Mouse (Mus musculus): ENCODE measurements around the gene Tmem9b. TPM values are rescaled to one million over a fixed set of nuclear protein-coding genes. Genes with fewer than 3 reads are reported as not detected.

Gene Tmem9b
- polyA plus RNA-seq, 1 experiment from 2014 or later, result 132 TPM

- H3K9ac ChIP-seq (replicated peaks; ENCODE audit: low read length), result no peak overlapping the region
- H3K36me3 ChIP-seq (ENCODE audit: control insufficient read depth, insufficient read depth, low read length), result no peaks in the 10 kb centered on the region
- no peak overlapping the region for H3K27ac ChIP-seq (replicated peaks; ENCODE audit: low read depth, low read length)
- no peaks in the 10 kb centered on the region for H3K27me3 ChIP-seq (ENCODE audit: control insufficient read depth, insufficient read depth, low read length)
- H3K4me2 ChIP-seq (ENCODE audit: low read length), result no peak overlapping the region
- H3K4me3 ChIP-seq (replicated peaks; ENCODE audit: low read depth, low read length), result no peak overlapping the region
- H3K4me1 ChIP-seq (ENCODE audit: control insufficient read depth, insufficient read depth, low read length), result no peaks in the 10 kb centered on the region
- WGBS, result 97% methylated on average over 2 of the region's 2 CpGs
- no peak for DNase-seq
- ATAC-seq (ENCODE audit: low FRiP score, low TSS enrichment), result no peak
- H3K9me3 ChIP-seq (ENCODE audit: control insufficient read depth, low read length), result no peaks in the 10 kb centered on the region
Measured at GRCm38 (mm10) chr7:109722618-109723017, 30.1 kb downstream of the Tmem9b start.

GRCm38 (mm10) chr7:109719286-109719685 is 33.4 kb downstream of the Tmem9b start:
- peak; percentile 72 for DNase-seq
- ATAC-seq (ENCODE audit: low FRiP score, low TSS enrichment), result no peak
- H3K9ac ChIP-seq (replicated peaks; ENCODE audit: low read length), result no peak overlapping the region
- WGBS, result 63% methylated on average over 9 of the region's 9 CpGs
- no peaks in the 10 kb centered on the region for H3K4me1 ChIP-seq (ENCODE audit: control insufficient read depth, insufficient read depth, low read length)
- no peak overlapping the region for H3K27ac ChIP-seq (replicated peaks; ENCODE audit: low read depth, low read length)
- H3K4me3 ChIP-seq (replicated peaks; ENCODE audit: low read depth, low read length), result no peak overlapping the region
- no peaks in the 10 kb centered on the region for H3K36me3 ChIP-seq (ENCODE audit: control insufficient read depth, insufficient read depth, low read length)
- no peaks in the 10 kb centered on the region for H3K9me3 ChIP-seq (ENCODE audit: control insufficient read depth, low read length)
- H3K4me2 ChIP-seq (ENCODE audit: low read length), result no peak overlapping the region
- no peaks in the 10 kb centered on the region for H3K27me3 ChIP-seq (ENCODE audit: control insufficient read depth, insufficient read depth, low read length)

- no peak for DNase-seq
- ATAC-seq (ENCODE audit: low FRiP score, low TSS enrichment), result no peak
- H3K9me3 ChIP-seq (ENCODE audit: control insufficient read depth, low read length), result no peaks in the 10 kb centered on the region
- H3K9ac ChIP-seq (replicated peaks; ENCODE audit: low read length), result no peak overlapping the region
- no peak overlapping the region for H3K4me3 ChIP-seq (replicated peaks; ENCODE audit: low read depth, low read length)
- H3K36me3 ChIP-seq (ENCODE audit: control insufficient read depth, insufficient read depth, low read length), result peaks cover 16% of the 10 kb centered on the region
- no peak overlapping the region for H3K27ac ChIP-seq (replicated peaks; ENCODE audit: low read depth, low read length)
- H3K4me1 ChIP-seq (ENCODE audit: control insufficient read depth, insufficient read depth, low read length), result no peaks in the 10 kb centered on the region
- H3K4me2 ChIP-seq (ENCODE audit: low read length), result no peak overlapping the region
- no peaks in the 10 kb centered on the region for H3K27me3 ChIP-seq (ENCODE audit: control insufficient read depth, insufficient read depth, low read length)
- WGBS, result 81% methylated on average over 2 of the region's 2 CpGs
Measured at GRCm38 (mm10) chr7:109713434-109713982, 39.2 kb downstream of the Tmem9b start.

- Histone ChIP-seq H3K4me2 (ENCODE audit: low read length) (no peak overlapping the region), H3K9ac (replicated peaks; ENCODE audit: low read length) (no peak overlapping the region), H3K4me1 (ENCODE audit: control insufficient read depth, insufficient read depth, low read length) (no peaks in the 10 kb centered on the region), H3K27ac (replicated peaks; ENCODE audit: low read depth, low read length) (no peak overlapping the region), H3K9me3 (ENCODE audit: control insufficient read depth, low read length) (no peaks in the 10 kb centered on the region), H3K4me3 (replicated peaks; ENCODE audit: low read depth, low read length) (no peak overlapping the region), H3K36me3 (ENCODE audit: control insufficient read depth, insufficient read depth, low read length) (peaks cover 18% of the 10 kb centered on the region), H3K27me3 (ENCODE audit: control insufficient read depth, insufficient read depth, low read length) (no peaks in the 10 kb centered on the region)
- WGBS, result 93% methylated on average over 7 of the region's 7 CpGs
- no peak for ATAC-seq (ENCODE audit: low FRiP score, low TSS enrichment)
- DNase-seq, result no peak
Measured at GRCm38 (mm10) chr7:109712198-109712597, 40.5 kb downstream of the Tmem9b start.

GRCm38 (mm10) chr7:109710069-109710468 is 42.6 kb downstream of the Tmem9b start:
- Histone ChIP-seq H3K4me2 (ENCODE audit: low read length) (no peak overlapping the region), H3K27ac (replicated peaks; ENCODE audit: low read depth, low read length) (no peak overlapping the region), H3K4me3 (replicated peaks; ENCODE audit: low read depth, low read length) (no peak overlapping the region), H3K9ac (replicated peaks; ENCODE audit: low read length) (no peak overlapping the region), H3K4me1 (ENCODE audit: control insufficient read depth, insufficient read depth, low read length) (no peaks in the 10 kb centered on the region), H3K9me3 (ENCODE audit: control insufficient read depth, low read length) (no peaks in the 10 kb centered on the region), H3K27me3 (ENCODE audit: control insufficient read depth, insufficient read depth, low read length) (no peaks in the 10 kb centered on the region), H3K36me3 (ENCODE audit: control insufficient read depth, insufficient read depth, low read length) (peaks cover 18% of the 10 kb centered on the region)
- 91% methylated on average over 1 of the region's 1 CpGs for WGBS
- DNase-seq, result no peak
- ATAC-seq (ENCODE audit: low FRiP score, low TSS enrichment), result no peak

- Histone ChIP-seq H3K4me1 (ENCODE audit: control insufficient read depth, insufficient read depth, low read length) (no peaks in the 10 kb centered on the region), H3K4me2 (ENCODE audit: low read length) (no peak overlapping the region), H3K9ac (replicated peaks; ENCODE audit: low read length) (no peak overlapping the region), H3K9me3 (ENCODE audit: control insufficient read depth, low read length) (no peaks in the 10 kb centered on the region), H3K27me3 (ENCODE audit: control insufficient read depth, insufficient read depth, low read length) (no peaks in the 10 kb centered on the region), H3K27ac (replicated peaks; ENCODE audit: low read depth, low read length) (no peak overlapping the region), H3K4me3 (replicated peaks; ENCODE audit: low read depth, low read length) (no peak overlapping the region), H3K36me3 (ENCODE audit: control insufficient read depth, insufficient read depth, low read length) (peaks cover 18% of the 10 kb centered on the region)
- DNase-seq (no peak), ATAC-seq (ENCODE audit: low FRiP score, low TSS enrichment) (no peak)
- 80% methylated on average over 3 of the region's 3 CpGs for WGBS
Measured at GRCm38 (mm10) chr7:109708961-109709382, 43.7 kb downstream of the Tmem9b start.

- Histone ChIP-seq H3K27ac (replicated peaks; ENCODE audit: low read depth, low read length) (no peak overlapping the region), H3K4me1 (ENCODE audit: control insufficient read depth, insufficient read depth, low read length) (no peaks in the 10 kb centered on the region), H3K36me3 (ENCODE audit: control insufficient read depth, insufficient read depth, low read length) (peaks cover 11% of the 10 kb centered on the region), H3K27me3 (ENCODE audit: control insufficient read depth, insufficient read depth, low read length) (no peaks in the 10 kb centered on the region), H3K4me2 (ENCODE audit: low read length) (no peak overlapping the region), H3K9ac (replicated peaks; ENCODE audit: low read length) (no peak overlapping the region), H3K9me3 (ENCODE audit: control insufficient read depth, low read length) (no peaks in the 10 kb centered on the region), H3K4me3 (replicated peaks; ENCODE audit: low read depth, low read length) (no peak overlapping the region)
- WGBS, result 60% methylated on average over 4 of the region's 4 CpGs
- no peak for ATAC-seq (ENCODE audit: low FRiP score, low TSS enrichment)
- peak; percentile 84 for DNase-seq
Measured at GRCm38 (mm10) chr7:109707023-109707785, 45.5 kb downstream of the Tmem9b start.

- Histone ChIP-seq H3K27me3 (ENCODE audit: control insufficient read depth, insufficient read depth, low read length) (no peaks in the 10 kb centered on the region), H3K4me1 (ENCODE audit: control insufficient read depth, insufficient read depth, low read length) (no peaks in the 10 kb centered on the region), H3K4me3 (replicated peaks; ENCODE audit: low read depth, low read length) (peak overlapping the region; percentile 63), H3K9ac (replicated peaks; ENCODE audit: low read length) (no peak overlapping the region), H3K36me3 (ENCODE audit: control insufficient read depth, insufficient read depth, low read length) (0 out of 2 replicates have a peak, but pooled peaks cover 2% of the 10 kb centered on the region), H3K27ac (replicated peaks; ENCODE audit: low read depth, low read length) (no peak overlapping the region; the same call in 1 of the 2 replicates), H3K9me3 (ENCODE audit: control insufficient read depth, low read length) (no peaks in the 10 kb centered on the region), H3K4me2 (ENCODE audit: low read length) (peak overlapping the region; percentile 72)
- 77% methylated on average over 3 of the region's 3 CpGs for whole genome bisulfite sequencing
- ATAC-seq (ENCODE audit: low FRiP score, low TSS enrichment) (no peak), DNase-seq (no peak)
Measured at GRCm38 (mm10) chr7:109704461-109704860, 48.2 kb downstream of the Tmem9b start.

GRCm38 (mm10) chr7:109704016-109704377 is 48.7 kb downstream of the Tmem9b start:
- 2% methylated on average over 17 of the region's 17 CpGs for WGBS
- Histone ChIP-seq H3K4me1 (ENCODE audit: control insufficient read depth, insufficient read depth, low read length) (no peaks in the 10 kb centered on the region), H3K27ac (replicated peaks; ENCODE audit: low read depth, low read length) (peak overlapping the region; percentile 21; the same call in 1 of the 2 replicates), H3K9ac (replicated peaks; ENCODE audit: low read length) (peak overlapping the region; percentile 59), H3K4me2 (ENCODE audit: low read length) (peak overlapping the region; percentile 72), H3K4me3 (replicated peaks; ENCODE audit: low read depth, low read length) (peak overlapping the region; percentile 63), H3K36me3 (ENCODE audit: control insufficient read depth, insufficient read depth, low read length) (0 out of 2 replicates have a peak, but pooled peaks cover 2% of the 10 kb centered on the region), H3K9me3 (ENCODE audit: control insufficient read depth, low read length) (no peaks in the 10 kb centered on the region), H3K27me3 (ENCODE audit: control insufficient read depth, insufficient read depth, low read length) (no peaks in the 10 kb centered on the region)
- no peak for DNase-seq
- no peak; the same call in 1 of the 2 replicates for ATAC-seq (ENCODE audit: low FRiP score, low TSS enrichment)
